10 mouse cellular contexts compared by ENCODE assay signal in genomic region chr7:136050116-136050515, GRCm38 (mm10).
A peak's percentile ranks its signal among the peaks of the same experiment; 100 is the strongest.
DNase-seq lines count a peak whose midpoint lies in the region; ATAC-seq and TF ChIP-seq lines count a peak whose summit lies in the region.
"Had no signal": no experiment of that assay in that cellular context is flagged by ENCODE, and none has a peak within 500 bp of the region (broad histone marks: within the 10 kb centered on the region; RNA-seq: fewer than 3 reads in every experiment).

No protein-coding gene starts in this region.

- no peaks in the 10 kb centered on the region; the same call in 1 of the 2 replicates for H3K27me3 ChIP-seq in forebrain, embryonic 14.5 days (replicated peaks; ENCODE audit: control insufficient read depth, insufficient read depth, low read length)
- peaks cover 18% of the 10 kb centered on the region; the same call in 1 of the 2 replicates for H3K27me3 ChIP-seq in forebrain, embryonic 10.5 days (ENCODE audit: poor library complexity, severe bottlenecking)
- H3K27me3 ChIP-seq in kidney, postnatal 0 days (ENCODE audit: insufficient read depth, low read length): no peaks in the 10 kb centered on the region
- H3K27me3 ChIP-seq in midbrain, embryonic 14.5 days (ENCODE audit: control insufficient read depth, insufficient read depth, low read length): no peaks in the 10 kb centered on the region
- no peaks in the 10 kb centered on the region for H3K27me3 ChIP-seq in midbrain, embryonic 16.5 days (ENCODE audit: control insufficient read depth, insufficient read depth, low read depth, low read length)

- no peak overlapping the region for H3K27ac ChIP-seq in forebrain, embryonic 14.5 days (ENCODE audit: low read depth, low read length)
- H3K27ac ChIP-seq in forebrain, embryonic 10.5 days: no peak overlapping the region
- no peak overlapping the region for H3K27ac ChIP-seq in kidney, postnatal 0 days
- H3K27ac ChIP-seq in midbrain, embryonic 14.5 days (replicated peaks; ENCODE audit: low read depth, low read length): no peak overlapping the region
- no peak overlapping the region for H3K27ac ChIP-seq in midbrain, embryonic 16.5 days (ENCODE audit: low read length)
- H3K27ac ChIP-seq: heart, embryonic 13.5 days; liver, embryonic 14.5 days had no signal

- no peak overlapping the region for H3K4me3 ChIP-seq in forebrain, embryonic 14.5 days (ENCODE audit: low read depth, low read length)
- H3K4me3 ChIP-seq in forebrain, embryonic 10.5 days: no peak overlapping the region
- no peak overlapping the region for H3K4me3 ChIP-seq in kidney, postnatal 0 days (replicated peaks; ENCODE audit: low read depth, low read length)
- no peak overlapping the region for H3K4me3 ChIP-seq in midbrain, embryonic 14.5 days (replicated peaks; ENCODE audit: low read depth, low read length)
- H3K4me3 ChIP-seq in midbrain, embryonic 16.5 days (ENCODE audit: low read depth, low read length): no peak overlapping the region
- H3K4me3 ChIP-seq: heart, embryonic 13.5 days had no signal

- 60% methylated on average over 3 of the region's 3 CpGs for WGBS in forebrain, embryonic 14.5 days
- 75% methylated on average over 3 of the region's 3 CpGs for WGBS in forebrain, embryonic 10.5 days
- 52% methylated on average over 3 of the region's 3 CpGs for WGBS in kidney, postnatal 0 days
- 67% methylated on average over 3 of the region's 3 CpGs for WGBS in midbrain, embryonic 14.5 days
- 66% methylated on average over 3 of the region's 3 CpGs for WGBS in midbrain, embryonic 16.5 days

- no peak overlapping the region for H3K9ac ChIP-seq in forebrain, embryonic 14.5 days (ENCODE audit: low read length)
- no peak overlapping the region for H3K9ac ChIP-seq in kidney, postnatal 0 days (ENCODE audit: low read depth, low read length)
- H3K9ac ChIP-seq in midbrain, embryonic 14.5 days (replicated peaks; ENCODE audit: low read length): no peak overlapping the region
- H3K9ac ChIP-seq in midbrain, embryonic 16.5 days (ENCODE audit: low read depth, low read length): no peak overlapping the region
- H3K9ac ChIP-seq: heart, embryonic 13.5 days; liver, embryonic 14.5 days had no signal

- peaks cover 18% of the 10 kb centered on the region for H3K4me1 ChIP-seq in forebrain, embryonic 14.5 days (ENCODE audit: control insufficient read depth, insufficient read depth, low read length)
- H3K4me1 ChIP-seq in forebrain, embryonic 10.5 days: peaks cover 39% of the 10 kb centered on the region
- peaks cover 9% of the 10 kb centered on the region for H3K4me1 ChIP-seq in kidney, postnatal 0 days (replicated peaks; ENCODE audit: insufficient read depth, low read length)
- peaks cover 32% of the 10 kb centered on the region for H3K4me1 ChIP-seq in midbrain, embryonic 14.5 days (ENCODE audit: control insufficient read depth, insufficient read depth, low read length)
- peaks cover 17% of the 10 kb centered on the region for H3K4me1 ChIP-seq in midbrain, embryonic 16.5 days (ENCODE audit: control insufficient read depth, insufficient read depth, low read length)

- H3K36me3 ChIP-seq in forebrain, embryonic 14.5 days (ENCODE audit: control insufficient read depth, insufficient read depth, low read length): no peaks in the 10 kb centered on the region
- H3K36me3 ChIP-seq in forebrain, embryonic 10.5 days (replicated peaks): no peaks in the 10 kb centered on the region
- no peaks in the 10 kb centered on the region for H3K36me3 ChIP-seq in kidney, postnatal 0 days (ENCODE audit: insufficient read depth, low read length)
- no peaks in the 10 kb centered on the region for H3K36me3 ChIP-seq in midbrain, embryonic 14.5 days (ENCODE audit: control insufficient read depth, insufficient read depth, low read length)
- H3K36me3 ChIP-seq in midbrain, embryonic 16.5 days (ENCODE audit: control insufficient read depth, insufficient read depth, low read length): no peaks in the 10 kb centered on the region
- H3K36me3 ChIP-seq: heart, embryonic 13.5 days had no signal

- DNase-seq in forebrain, embryonic 14.5 days (ENCODE audit: low spot score): peak; percentile 54
- DNase-seq in forebrain, embryonic 10.5 days (ENCODE audit: extremely low spot score, low spot score): no peak
- peak; percentile 75 for DNase-seq in kidney, postnatal 0 days (ENCODE audit: low spot score)
- DNase-seq in kidney, adult 11 months: no peak
- DNase-seq in midbrain, embryonic 14.5 days: peak; percentile 58
- no peak for DNase-seq in urinary bladder, postnatal 36 days (ENCODE audit: low spot score in 2 of 2)

- no peaks in the 10 kb centered on the region for H3K9me3 ChIP-seq in forebrain, embryonic 14.5 days (replicated peaks; ENCODE audit: control insufficient read depth, low read length)
- H3K9me3 ChIP-seq in forebrain, embryonic 10.5 days: no peaks in the 10 kb centered on the region
- H3K9me3 ChIP-seq in kidney, postnatal 0 days (replicated peaks; ENCODE audit: low read length): no peaks in the 10 kb centered on the region
- no peaks in the 10 kb centered on the region for H3K9me3 ChIP-seq in midbrain, embryonic 14.5 days (ENCODE audit: control insufficient read depth, low read length)
- no peaks in the 10 kb centered on the region for H3K9me3 ChIP-seq in midbrain, embryonic 16.5 days (replicated peaks; ENCODE audit: control insufficient read depth, low read length, poor library complexity, severe bottlenecking)
- H3K9me3 ChIP-seq: heart, embryonic 13.5 days had no signal

- ATAC-seq in forebrain, embryonic 14.5 days: no peak
- no peak for ATAC-seq in kidney, postnatal 0 days (replicated peaks; ENCODE audit: low FRiP score, low read depth)
- no peak for ATAC-seq in midbrain, embryonic 14.5 days (ENCODE audit: low FRiP score, low TSS enrichment)
- no peak for ATAC-seq in midbrain, embryonic 16.5 days
- peak; percentile 42; the same call in 1 of the 2 replicates for ATAC-seq in granulocyte monocyte progenitor cell, adult 5-6 weeks (replicated peaks; ENCODE audit: poor library complexity, severe bottlenecking)

- H3K4me2 ChIP-seq in forebrain, embryonic 14.5 days (ENCODE audit: low read length): no peak overlapping the region
- H3K4me2 ChIP-seq in kidney, postnatal 0 days (ENCODE audit: low read length): no peak overlapping the region
- H3K4me2 ChIP-seq in midbrain, embryonic 14.5 days (ENCODE audit: low read length): no peak overlapping the region
- H3K4me2 ChIP-seq in midbrain, embryonic 16.5 days (ENCODE audit: low read length): no peak overlapping the region
- H3K4me2 ChIP-seq: heart, embryonic 13.5 days had no signal

- peak; percentile 66 for TF ChIP-seq CTCF in kidney, postnatal 0 days (IDR thresholded peaks at IDR 0.05; ENCODE audit: low read depth)

Comparison
In these comparisons a context has a peak if more than half of its experiments do, and no peak if none do; other contexts are left out.
1. DNase-seq: peak in forebrain, embryonic 14.5 days (single experiment), kidney, postnatal 0 days (single experiment) and midbrain, embryonic 14.5 days (single experiment); none in forebrain, embryonic 10.5 days (single experiment), kidney, adult 11 months (single experiment) and urinary bladder, postnatal 36 days (0 of 2).